Mouse (Mus musculus) kidney, postnatal 36 days (tissue): ENCODE data around the gene Helb.
"Not testable (repeated sequence)": the region's sequence is repeated elsewhere in the genome, so short reads cannot be mapped to it uniquely, and the experiment has no call there.

Experiments used
- DNase-seq, 2 experiments: peaks; one replicate each; pipeline ENCODE4 v3.0.0; 2021 to 2022; ENCODE audit warnings: mixed read lengths in 2 of 2

Gene Helb

DNA sequence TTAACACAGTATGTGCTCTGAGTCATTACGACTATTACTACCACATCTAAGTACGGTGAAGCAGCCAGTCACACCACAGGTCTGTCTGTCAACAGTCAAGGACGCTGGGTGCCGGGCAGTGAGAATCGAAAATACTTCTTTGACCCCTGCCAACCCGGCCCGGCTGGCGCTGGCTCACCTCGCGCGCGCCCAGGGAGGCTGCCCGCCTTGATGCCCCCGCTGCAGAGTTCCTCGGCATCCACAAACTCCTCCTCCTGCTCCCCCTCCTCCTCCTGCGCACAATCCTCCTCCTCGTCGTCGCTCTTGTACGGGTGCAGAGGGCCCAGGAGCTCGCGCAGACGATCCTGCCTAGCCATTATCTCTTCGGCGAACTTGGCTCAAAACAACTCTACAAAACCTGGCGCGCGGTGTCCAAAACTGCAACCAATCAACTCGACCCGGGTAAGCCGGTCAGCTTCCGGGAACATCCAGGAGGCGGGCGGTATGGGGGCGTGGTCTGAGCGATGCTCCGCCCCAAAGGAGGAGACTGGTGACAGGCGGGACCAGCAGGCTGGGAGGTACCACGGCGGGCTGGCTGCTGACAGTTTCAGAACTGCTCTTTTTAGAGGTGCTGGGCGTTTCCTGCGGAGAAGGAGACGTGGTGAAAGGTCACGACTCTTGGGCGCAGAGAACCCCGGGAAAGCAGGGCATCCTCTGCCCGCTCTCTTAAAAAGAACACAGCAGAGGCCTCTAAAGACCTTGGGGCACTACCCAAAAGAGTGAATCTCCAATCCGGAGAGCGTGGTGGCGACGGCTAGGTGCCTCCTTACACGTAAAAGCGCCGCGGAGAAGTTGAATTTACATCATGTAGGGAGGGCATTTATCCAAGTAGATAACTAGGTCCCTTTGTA, at the start of gene Helb:
Helb (minus strand) TSS at position 481 of the 890 bp plus-strand sequence.
- DNase-seq: peak; percentile 98 to 99

DNA sequence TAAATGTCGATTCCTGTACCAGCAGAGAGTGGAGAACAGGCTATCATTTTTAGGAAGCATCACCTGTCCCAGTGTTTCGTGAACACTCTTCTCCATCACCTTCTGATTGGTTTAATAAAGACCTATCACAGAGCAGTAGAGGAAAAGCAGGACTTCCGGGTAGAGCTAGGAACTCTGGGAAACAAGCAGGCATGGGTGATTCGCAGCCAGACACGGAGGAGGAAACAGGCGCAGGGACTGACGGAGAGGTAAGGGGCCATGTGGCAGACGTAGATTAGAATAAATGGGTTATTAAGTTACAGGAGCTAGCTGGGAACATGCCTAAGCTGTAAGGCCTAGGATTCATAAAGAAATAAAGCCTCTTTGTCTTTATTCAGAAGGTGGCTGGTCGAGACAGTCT, 47.7 kb upstream of the Helb start:
- DNase-seq: no peak

DNA sequence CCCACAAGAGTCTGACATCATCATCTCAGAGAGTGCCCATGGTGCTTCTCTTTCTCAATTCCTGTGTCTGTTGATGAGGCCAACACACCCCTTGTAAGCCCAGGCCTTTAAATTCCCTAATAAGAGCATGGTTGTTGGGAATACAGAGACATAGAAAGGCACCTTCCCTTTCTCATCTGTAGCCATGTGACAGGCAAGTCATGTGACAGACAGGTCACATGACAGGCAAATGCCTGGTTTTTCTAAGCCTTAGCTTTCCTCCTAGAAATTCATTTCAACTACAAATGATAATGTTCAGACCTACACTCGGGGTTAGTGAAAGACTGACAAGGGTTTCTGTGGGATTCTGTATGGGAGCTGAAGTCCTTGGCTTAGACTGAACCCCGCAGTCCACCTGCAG, 41.1 kb upstream of the Helb start:
- no peak for DNase-seq

DNA sequence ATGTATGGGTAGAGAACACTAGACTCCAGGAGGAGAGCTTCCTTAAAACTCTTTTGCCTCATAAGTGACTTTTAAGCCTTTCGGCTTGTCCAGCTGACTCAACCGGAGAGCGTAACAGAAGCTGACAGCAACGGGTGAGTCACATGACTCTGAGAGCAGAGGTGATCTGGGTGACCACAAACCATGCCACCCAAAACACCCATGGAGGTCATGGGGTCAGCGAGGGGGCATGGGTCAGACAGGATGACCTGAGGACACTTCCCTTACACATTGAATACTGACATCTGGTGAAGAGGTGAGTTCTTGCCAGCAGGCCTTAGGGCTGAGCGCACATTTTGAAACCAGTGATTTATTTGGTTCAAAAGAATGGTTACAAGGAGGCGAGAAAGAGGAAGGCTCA, 38.9 kb upstream of the Helb start:
- DNase-seq: no peak

DNA sequence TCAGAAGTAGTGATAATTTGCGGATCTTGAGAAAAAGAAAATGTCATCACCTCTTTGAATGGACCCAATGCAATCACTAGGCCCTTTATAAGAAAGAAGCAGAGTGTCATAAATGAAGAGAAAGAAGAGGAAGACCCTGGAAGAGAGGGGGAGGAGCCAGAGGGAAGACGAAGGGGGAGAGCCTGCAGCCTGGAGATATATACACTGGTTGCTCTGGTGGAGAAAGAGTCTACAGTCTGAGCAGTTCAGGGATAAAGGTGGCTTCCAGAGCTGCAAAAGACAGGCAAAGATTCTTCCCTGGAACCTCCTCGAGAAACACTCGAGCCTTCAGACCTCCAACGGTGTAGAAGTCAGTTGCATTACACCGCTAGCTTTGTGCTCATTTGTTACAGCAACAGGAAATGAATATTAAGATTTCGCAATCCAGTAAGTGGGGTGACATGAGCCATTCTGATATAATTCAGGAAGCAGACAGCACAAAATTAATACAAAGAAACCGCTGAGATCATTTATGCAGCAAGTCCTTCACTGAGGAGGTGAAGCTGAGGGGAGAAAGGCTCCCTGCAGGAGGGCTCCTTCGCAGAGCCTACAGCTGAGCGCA, 28.2 kb upstream of the Helb start:
- no peak for DNase-seq

DNA sequence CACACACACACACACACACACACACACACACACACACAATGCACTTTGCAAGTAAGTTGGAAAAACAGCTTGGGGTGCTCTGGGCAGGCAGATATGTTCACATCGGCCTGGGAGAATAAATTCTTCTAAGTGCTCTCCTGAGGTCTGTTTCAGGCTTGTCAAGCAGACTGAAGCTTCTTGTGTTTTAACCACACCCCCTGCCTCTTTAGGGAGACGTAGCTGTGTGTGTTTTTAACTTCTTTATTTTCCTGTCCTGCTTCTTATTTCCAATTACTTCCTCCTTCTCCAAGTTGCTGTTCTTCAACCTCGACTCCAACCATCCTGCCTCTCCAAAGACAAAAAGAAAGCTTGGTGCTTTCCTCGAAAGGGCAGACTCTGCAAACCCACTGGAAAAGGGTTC, 27.4 kb upstream of the Helb start:
- no peak for DNase-seq

DNA sequence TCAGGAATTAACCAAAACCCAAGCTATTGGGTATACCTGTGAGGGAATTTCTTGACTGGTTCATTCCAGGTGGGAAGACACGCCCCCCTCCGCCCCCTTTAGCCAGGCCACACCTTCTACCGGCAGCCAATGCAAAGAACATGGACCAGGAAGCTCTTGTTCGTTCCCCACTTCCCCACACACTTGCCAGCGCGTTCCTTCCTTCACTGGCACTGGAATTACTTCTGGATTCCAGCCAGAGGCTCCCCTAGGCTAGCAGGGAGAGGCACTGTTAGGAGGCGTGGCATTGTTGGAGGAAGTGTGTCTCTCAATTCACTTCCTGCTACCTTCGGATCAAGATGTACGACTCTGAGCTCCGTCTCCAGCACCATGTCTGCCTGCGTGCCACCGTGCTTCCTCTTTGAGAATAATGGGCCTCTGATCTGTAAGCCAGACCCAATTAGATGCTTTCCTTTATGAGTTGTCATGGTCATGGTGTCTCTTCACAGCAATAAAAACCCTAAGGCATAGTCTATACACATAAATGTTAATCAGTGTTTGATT, 23.3 kb upstream of the Helb start:
- DNase-seq: no peak

DNA sequence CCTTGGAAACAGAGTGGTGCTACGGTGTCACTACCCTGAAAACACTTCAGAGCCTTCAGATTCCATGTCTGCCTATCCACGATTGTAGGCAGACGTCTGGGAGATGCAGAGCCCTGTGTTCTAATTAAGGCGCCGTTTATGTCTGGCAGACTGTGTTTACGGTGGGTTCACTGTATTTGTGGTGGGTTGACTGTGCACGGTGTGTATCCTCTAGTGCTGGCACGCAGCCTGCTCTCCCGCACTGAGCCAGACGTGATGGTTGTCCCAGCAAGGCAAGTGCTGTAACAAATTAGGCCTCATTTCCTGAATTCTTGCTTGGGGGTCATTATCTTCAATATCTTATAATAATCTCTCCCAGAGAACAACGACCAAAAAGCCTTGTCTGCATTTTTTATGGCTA, 20.9 kb upstream of the Helb start:
- no peak for DNase-seq

DNA sequence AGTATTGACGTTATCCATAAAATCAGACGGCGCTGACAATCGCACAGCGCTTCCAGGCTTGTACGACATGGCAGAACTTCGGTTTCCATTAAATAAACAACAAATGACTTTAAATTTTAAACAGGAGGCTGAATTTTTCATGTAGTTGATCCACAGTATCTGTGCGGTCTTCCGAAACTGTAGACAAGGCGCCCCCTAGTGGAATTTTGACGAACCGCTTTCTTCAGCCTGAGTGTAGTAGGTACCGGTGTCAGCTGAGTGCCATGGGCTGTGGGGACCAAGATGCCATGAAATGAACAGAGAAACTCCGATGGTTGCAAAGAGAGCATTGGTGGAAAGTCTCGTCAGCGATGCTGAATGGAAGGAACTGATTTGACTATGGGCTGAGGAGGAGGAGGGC, 17.8 kb upstream of the Helb start:
- DNase-seq: peak; percentile 51 to 82

DNA sequence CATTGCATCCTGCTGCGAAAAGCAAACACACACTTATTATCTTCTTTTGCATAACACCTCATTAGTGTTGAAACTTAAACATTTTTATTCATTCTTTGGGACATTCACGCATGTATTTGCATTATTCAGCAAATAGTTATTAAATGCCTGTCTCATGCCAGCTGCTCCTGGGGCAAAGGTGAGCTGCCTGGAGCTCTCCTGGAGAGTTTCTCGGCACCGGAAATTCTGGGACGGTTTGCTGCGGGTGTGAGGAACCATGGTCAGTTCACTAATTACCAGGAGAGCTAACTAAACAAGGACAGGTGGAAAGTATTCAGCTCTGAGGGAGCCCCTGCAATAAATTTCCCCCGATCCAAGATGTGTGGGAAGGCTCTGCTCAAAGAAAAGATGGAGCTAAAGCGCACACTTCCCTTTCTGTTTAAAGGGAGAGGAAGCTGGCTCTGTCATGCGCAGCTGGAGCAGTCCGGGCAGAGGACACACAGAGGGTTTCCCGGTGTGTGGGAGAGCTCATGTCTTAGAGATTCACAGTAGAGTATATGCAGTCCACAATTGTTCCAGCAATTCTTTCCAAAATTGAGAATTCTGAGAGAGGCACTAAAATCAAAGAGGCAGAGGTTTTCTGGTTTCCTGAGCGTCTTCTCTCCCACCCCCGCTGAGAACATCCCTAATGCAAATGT, 16.0 kb upstream of the Helb start:
- peak; percentile 58 to 68 for DNase-seq

DNA sequence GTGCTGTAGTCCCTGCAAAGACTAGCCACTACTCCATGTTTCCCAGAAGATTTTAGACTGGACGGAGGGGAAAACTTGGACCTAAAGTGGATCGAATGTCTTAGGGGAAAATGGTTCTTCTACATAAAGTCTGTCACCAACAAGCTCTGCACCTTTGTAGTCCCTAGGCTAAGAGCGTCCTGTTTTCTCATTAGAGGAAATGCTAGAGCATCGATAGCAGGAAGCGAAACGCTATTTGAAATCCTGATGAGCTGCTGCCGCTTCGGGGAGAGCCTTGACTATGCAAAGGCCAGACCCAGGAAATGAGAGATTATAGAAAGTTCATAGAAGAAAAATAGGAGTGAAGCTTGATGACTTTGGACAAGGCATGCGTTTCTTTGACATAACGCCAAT, 12.7 kb upstream of the Helb start:
- DNase-seq: no peak

DNA sequence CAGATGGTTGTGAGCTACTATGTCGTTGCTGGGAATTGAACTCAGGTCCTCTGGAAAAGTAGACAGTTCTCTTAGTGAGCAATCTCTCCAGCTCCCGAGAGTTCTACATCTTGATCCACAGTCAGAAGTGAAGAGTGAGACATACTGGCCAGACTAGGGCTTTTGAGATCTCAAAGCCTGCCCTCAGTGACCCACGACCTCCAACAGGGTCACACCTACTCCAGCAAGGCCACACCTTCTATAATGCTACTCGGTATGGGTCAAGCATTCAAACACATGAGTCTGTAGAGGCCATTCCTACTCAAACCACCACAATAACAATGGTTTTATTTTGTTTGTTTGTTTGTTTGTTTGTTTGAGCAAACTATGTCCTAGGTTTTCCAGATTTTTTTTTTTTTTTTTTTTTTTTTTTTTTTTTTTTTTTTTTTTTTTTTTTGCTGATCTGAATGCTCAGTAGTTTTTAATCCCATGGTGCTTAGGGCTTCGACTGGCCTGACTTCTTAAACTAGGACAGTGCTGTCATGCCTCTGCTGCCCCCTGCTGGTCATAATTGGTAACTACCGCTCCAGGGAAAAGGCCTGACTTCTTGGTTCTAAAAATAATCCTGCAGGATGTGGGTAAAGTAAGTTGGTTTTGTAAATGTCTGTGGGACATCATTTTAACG, 12.1 kb upstream of the Helb start:
- peak; percentile 81 to 92 for DNase-seq

DNA sequence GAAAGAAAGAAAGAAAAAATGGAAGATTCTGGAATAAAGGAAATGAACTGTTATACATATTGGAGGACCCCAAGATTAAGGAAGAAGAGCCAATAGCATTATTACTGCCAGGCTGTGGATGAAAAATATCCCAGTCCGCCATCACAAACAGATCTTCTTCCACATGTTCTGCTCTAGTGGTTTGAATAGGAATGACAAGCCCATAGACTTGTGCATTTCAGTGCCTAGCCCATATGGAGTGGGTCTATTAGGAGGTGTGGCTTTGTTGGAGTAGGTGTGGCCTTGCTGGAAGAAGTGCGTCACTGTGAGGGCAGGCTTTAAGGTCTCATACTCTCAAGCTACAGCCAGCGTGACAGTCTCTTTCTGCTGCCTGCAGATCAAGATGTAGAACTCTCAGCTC, 10.9 kb upstream of the Helb start:
- DNase-seq: no peak

DNA sequence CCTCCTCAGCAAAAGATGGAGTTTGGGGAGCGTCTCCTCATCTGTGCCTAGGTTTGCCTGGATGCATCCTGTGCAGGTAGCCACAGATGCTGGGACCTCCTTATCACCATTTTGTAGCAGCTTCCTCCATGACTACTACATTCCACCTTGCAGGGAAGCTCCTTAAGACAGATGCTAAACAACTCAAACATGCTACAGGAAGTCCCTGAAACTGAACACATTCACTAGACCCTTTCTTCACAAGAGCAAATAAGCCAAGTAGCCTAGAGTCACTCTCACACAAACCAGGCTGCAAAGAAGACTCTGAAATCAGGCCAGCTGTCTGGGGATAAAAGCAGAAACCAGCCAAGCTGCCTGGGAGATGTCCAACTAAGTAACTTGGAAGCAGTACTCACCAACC, 2.5 kb upstream of the Helb start:
- DNase-seq: no peak

DNA sequence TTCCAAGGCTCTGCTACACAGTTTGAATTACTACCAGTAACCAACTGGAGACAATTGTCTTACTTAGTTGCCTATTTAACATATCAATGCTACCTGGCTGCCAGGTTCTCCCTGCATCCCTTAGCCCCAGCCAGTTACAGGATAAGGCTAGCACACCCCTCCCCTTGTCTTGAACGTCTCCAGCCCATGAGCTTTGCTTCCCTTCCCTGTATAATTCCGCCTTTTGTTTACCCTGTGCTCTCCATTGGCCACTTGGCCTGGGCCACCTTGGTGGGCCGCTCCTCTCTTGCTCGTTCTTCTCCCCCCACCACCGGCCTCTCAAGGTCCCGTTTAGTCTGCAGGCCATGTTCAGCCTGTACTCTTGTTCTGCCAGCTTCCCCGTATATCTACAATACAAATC, 1.7 kb upstream of the Helb start:
- no peak for DNase-seq

DNA sequence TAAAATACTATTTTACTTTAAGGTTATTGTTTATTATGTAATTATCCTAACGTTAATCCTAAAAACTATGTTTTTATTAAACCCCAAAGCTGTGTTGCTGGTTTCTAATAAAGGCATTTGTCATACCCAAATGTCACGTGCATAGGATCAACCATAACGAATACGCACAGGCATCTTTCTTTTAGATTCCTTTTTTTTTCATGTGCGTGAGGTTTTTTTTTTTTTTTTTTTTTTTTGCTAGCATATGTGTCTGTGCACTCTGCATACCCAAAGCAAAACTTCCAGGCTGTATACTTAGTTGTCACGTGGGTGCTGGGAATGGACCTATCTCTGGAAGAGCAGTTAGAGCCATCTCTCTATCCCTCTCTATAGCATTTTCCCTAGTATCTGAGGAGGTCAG, 1.2 kb upstream of the Helb start:
- DNase-seq: no peak

DNA sequence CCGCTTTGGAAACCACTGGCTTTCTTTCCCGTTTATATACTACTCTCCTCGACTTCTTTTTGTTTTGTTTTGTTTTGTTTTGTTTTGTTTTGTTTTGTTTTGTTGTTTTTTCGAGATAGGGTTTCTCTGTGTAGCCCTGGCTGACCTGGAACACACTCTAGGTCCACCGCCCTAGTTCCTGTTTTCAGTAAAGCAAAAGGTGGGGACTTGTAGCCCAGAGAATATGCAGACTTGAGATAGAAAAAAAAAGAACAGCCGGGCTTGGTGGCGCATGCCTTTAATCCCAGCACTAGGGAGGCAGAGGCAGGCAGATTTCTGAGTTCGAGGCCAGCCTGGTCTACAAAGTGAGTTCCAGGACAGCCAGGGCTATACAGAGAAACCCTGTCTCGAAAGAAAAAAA, 695 bp upstream of the Helb start:
- DNase-seq: not testable (repeated sequence)

DNA sequence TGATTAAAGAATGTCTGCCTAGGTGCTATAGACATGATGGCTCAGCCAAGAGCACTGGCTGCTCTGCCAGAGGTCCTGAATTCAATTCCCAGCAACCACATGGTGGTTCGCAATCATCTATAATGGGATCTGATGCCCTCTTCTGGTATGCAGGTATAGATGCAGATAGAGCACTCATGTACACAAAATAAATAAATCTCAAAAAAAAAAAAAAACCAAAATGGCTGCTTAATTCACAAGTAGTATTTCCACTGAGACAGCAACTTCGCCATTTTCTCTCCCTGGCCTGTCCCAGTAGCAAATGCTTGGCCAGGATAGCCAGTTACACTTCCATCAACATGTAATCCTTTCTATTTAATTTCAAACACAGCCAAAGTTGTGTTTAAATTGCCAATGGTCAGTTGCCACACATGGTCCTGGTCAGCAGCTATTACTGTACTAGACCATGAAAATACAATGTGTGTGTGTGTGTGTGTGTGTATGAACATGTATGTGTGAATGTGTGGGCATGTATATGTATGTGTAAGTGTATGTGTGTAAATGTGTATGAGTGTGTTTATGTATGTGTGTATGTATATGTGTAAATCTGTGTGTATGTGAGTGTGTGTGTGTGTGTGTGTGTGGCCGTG, 982 bp downstream of the Helb start:
- no peak for DNase-seq

DNA sequence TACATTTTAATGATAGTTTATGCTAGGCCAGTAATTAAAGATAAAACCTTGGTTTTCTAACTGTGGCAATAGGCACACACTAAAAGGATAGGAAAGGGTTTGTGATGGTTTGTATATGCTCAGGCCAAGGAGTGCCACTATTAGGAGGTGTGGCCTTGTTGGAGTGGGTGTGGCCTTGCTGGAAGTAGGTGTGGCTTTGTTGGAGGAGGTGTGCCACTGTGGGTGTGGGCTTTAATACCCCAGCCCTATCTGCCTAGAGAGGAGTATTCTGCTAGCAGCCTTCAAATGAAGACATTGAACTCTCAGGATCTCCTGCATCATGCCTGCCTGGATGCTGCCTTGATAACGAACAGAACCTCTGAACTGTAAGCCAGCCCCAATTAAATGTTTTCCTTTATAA, 12.0 kb downstream of the Helb start:
- no peak for DNase-seq

DNA sequence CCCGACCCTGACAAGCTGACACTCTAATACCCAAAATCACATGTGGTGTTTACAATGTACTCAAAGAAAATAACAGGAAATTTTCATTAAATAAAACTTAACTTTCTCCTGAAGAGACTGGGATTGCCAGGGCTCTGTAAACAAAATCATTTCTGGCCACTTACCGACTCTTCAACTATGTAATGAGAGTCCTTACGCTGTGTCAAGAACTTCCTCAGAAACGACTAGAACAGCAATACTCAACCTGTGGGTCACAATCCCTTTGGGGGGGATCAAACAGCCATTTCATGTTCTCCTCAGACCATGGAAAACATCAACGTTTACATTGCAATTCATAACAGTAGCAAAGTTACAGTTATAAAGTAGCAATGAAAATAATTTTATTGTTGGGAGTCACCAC, 15.2 kb downstream of the Helb start:
- no peak for DNase-seq

DNA sequence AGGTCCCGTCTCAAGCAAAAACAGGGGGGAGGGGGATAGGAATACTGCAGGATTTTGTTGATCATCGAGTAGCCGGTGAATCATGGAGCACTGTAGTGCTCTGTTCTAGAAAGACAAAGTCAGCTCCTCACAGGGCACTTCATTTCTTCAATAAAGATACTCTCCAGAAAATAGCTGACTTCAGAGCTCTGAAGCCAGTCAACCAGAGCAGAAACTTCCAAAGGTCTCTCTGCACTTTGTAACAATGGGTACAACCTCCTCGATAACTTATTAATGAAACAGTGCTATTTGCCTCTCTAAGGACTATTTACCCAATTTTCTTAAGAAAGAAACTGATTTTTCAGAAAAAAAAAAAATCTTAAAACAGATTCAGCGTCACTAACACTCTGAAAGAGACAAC, 17.1 kb downstream of the Helb start:
- peak; percentile 17 to 63 for DNase-seq

DNA sequence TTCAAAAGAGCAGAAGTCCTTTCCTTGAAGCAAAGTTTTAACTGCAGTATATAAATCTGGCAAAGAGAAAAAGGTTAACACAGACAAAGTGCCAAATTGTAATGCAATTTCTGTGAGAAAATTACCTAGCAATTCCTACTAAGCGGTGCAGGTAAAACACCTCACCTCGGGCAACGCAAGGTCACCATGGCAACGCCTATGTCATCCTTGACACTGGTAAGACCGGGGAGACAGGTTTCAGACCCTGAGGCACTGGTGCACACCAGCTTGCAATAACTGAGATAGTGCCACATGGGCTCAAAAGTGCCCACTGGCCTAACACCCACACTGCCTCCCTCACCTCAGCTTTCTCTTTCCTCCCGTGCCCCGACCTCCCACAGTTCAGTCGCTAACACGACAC, 17.7 kb downstream of the Helb start:
- no peak for DNase-seq

DNA sequence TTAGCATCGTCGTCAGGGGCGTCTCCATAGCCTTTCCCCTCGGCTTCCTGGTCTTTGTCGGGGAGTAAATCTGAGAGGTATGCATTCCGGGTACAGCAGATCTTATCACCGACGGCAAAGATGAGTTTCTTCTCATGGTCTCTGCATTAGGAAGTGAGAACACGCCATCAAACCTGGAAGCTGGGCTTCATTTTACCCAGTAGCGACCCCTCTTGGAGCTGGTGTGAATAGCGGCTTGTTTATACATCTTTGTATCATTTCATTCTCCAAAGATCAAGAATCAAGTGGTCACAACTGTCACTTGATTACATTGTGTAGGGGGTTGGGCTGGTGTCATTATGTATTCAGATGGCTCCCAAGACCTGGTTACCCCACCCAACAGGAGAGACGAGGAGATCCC, 20.2 kb downstream of the Helb start:
- DNase-seq: no peak
